Mouse (Mus musculus) left cerebral cortex, adult 9 months (tissue): ENCODE data around the gene Cyp3a13.
A peak's percentile ranks its signal among the peaks of the same experiment; 100 is the strongest.
"Not testable (repeated sequence)": the region's sequence is repeated elsewhere in the genome, so short reads cannot be mapped to it uniquely, and the experiment has no call there.

ENCODE experiments used
- DNase-seq, 2 experiments: peaks; one replicate each; pipeline ENCODE4 v3.0.0; 2022; ENCODE audit warnings: low spot score in 2 of 2

Gene Cyp3a13

DNA sequence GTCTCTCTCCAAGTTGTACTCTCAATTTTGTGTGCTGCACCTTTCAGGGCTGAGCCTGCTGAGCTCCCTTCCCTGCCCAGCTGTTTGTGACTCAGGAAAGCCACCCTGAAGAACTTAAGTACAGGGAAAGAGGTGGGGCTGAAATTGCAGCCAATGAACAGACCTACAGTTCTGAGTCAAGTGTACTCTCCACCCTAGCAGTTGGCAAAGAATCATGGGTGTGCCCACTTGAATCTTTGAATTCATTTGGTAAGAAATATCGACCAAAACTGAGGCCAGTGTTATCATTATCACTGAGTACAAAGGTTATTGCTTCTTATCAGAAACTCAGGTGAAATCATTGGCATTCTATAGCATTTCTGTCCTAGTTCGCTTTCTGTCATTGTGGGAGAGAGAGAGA, at the start of gene Cyp3a13:
TSS of gene Cyp3a13 (minus strand) at position 88 of the 400 bp plus-strand sequence.
- DNase-seq, result no peak

DNA sequence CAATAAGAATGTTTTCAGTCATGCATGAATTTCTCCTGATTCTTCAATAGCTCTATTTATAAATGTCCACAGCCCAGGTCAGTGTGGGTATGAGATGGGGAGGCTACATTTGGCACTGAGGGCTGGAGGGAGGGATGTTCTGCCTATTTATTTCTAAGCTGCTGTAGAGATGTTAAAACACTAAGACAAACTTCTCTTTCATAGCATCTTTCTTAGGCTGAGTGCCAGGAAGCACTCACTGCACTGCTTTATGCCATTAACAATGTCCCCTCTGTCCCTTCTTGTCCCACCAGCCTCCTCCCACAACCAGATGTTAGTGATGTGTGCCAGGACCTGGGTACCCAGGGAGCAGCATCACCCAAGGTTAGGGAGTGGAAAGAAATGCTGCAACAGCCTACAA, 45.1 kb upstream of the Cyp3a13 start:
- peak; percentile 48 to 53 for DNase-seq

DNA sequence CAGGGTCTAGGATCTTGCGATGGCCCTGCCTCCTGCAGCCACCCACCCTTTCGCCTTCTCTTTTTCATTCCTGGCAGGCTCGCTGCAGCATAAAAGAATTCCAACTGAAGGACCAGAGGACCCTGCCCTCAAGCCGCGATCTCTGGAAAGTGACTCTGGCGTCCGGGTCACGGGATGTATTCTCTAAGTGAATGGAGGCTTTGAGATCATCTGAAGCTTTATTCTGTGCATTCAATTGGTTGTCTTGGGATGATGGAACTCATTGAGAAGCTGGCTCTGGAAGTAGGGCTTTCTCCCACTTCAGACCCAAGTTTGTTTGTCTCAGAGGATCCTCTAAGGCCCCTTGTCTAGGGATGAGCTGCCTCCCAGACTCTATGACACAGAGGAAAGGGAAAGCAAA, 41.5 kb upstream of the Cyp3a13 start, which contains the start of gene Gjc3:
TSS of gene Gjc3 (minus strand) at position 154 of the 400 bp plus-strand sequence.
- DNase-seq, result peak in 1 of 2 experiments; percentile 13

DNA sequence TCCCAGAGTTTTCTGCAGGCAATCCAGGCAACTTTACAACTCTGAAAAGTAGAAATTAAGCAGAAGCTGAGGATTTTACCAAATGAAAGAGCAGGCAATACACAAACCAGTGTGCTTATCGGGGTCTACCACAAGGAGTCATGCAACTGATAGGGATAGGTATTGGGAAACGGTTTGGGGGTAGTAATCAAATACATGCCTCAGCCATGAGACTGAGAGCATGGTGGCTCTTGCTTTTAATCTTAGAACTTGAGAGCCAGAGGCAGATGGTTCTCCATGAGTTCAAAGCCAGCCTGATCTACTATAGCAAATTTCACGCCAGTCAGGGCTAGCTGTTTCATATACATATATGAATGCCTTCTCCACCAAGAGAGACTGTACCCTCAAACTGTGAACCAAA, 35.0 kb upstream of the Cyp3a13 start:
- no peak for DNase-seq

DNA sequence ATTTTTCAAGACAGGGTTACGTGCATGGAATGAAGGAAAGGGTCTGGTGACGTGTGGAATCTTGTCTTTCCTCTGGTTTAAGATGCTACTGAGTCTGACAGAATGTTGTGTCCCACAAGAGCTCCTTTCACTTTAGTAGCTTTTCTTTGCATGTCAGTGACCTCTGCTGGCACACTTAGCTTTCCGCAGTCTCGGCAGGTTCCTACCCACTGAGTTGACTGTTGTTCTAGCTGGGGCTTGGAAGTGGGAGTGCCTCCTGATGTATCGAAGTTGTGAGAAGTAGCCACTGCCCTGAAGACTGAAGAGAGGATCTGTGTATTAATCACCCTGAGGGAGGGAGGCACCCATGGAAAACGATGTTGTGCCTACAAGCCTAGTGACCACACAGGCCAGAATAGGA, 29.8 kb upstream of the Cyp3a13 start:
- peak in 1 of 2 experiments; percentile 25 for DNase-seq

DNA sequence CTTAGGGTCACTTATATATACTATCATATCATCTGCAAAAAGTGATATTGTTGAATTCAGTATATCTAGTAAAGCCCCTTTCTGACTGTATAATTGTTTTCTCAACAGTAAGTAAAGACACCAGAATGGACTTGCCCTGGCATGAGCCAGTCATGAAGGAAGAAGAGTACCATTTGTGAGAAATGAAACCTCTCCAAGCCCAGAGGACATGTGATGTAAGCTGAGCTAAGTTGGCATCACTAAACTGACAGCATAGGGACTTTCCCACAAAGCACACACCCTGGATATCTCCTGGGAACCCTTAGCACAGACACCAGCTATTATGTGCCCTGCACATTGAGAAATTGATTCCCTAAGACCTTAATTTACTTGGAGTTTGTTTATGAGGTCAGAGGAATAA, 25.9 kb upstream of the Cyp3a13 start:
- no peak for DNase-seq

DNA sequence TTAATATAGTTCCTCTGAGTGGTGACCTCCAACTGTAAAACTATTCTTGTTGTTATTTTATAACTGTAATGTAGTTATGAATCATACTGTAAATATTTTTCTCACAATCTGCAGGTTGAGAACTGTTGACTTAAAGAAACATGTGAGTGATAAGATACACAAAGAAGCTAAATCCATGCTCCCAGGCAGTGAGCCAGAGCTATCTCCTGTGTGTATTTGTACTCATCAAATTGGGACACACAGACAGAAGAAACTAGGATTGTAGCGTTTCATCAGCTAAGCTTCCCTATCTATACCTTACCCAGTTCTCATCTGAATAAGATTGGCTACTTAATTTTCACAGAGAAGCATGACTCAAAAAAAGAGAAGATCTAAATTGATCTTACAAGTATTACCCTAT, 21.7 kb upstream of the Cyp3a13 start:
- no peak for DNase-seq

DNA sequence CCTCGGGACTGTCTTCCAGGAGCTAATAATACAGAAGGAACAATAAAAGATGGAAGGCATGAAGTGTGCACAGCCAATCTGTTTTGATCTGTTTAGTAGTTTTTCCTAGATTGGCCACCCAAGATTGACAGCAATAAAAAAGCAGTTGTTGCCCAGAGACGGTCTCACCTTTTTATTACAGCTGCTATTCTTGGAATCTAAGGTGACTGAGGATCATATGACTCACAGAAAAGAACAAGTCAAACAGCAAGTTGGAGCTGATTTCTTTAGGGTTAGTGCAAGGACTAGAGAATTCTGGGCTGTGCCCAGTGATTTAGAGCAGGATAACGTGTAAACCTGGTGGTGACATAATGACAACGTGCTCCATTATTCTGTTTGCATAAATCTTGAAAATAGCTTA, 19.5 kb upstream of the Cyp3a13 start:
- DNase-seq, result no peak

DNA sequence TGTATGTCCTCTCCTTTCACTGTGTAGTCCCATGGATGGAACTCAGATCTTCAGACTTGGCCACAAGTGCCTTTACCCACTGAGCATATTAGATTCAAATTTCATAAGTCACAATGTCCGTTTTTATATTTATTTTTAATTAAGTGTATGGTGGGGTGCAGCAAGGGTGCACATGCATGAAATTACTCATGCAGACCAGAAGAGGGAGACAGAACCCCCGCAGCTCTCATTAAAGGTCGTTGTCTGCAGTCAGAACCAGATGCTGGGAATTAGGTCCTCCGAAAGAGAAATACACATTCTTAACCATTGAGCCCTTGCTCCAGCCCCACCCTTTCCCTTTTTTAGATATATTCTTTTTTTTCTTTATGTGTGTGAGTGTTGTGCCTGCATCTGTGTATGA, 15.8 kb upstream of the Cyp3a13 start:
- no peak for DNase-seq

DNA sequence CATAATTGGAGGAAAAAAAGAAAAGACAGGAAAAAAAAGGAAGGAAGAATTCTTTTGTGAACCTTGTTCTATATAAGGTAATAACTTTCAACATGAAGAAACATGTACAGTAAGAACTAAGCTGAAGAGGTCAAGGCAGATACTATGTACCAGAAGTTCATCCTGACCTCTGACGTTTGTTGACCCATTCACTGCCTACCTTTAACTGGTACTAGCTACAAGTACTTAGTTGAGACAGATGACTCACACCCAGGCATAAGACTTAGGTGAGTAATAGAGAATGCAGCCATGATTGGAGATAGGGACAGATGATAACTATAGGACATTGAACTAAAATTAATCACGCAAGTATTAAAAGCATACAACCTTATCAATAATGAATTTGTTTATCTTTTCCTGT, 15.1 kb upstream of the Cyp3a13 start:
- no peak for DNase-seq

DNA sequence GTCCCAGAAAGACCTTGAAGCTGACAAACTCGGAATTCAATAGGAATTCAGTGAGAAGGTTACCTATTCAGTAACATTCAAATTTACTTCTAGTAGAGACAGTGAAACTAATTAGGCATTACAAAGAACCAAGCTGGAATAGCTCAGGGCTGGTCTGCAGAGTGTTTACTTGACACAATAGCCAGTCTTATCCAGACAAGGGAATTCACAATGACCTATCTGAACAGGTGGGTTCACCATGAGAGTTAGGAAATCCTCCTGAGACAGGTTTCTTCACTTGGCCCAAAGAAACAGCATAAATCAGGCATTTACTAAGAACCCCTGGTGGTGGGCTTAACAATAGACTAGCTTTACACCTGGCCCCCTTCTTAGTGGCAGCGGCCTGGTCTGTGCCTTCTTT, 12.5 kb upstream of the Cyp3a13 start:
- not testable (repeated sequence) for DNase-seq

DNA sequence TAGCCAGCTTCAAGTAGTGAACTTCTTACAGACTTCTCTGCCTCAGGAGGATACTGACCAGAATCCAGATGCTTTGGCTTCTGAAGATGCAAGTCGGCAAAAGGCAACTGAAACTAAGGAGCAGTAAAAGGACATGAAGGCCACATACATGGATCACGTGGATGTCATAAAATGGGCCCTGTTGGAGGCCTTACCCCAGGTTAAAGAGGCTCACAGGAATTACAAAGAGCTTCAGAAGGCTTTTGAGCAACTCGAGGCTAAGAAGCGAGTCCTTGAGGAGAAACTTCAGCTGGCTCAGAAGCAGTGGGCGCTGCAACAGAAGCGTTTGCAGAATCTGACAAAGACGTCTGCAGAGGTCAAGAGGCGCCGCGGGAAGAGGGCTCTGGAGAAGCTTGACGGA, 7.0 kb upstream of the Cyp3a13 start:
- no peak for DNase-seq

DNA sequence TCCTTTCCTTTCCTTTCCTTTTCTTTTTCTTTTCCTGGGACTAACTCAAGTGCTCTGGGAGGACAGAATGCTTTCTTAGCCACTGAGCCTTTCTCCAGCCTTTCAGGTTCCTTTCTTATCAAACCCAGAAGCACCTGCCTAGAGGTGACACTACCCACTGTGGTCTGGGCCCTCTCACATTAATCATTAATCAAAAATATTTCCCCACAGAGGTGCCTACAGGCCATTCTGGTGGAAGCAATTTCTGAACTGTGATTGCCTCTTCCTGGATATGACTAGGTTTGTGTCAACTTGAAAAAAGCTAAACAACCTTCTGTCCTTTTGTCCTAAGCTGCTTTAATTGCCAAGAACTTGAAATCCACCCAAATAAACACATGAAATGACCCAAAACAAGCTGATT, 752 bp upstream of the Cyp3a13 start:
- DNase-seq, result no peak

DNA sequence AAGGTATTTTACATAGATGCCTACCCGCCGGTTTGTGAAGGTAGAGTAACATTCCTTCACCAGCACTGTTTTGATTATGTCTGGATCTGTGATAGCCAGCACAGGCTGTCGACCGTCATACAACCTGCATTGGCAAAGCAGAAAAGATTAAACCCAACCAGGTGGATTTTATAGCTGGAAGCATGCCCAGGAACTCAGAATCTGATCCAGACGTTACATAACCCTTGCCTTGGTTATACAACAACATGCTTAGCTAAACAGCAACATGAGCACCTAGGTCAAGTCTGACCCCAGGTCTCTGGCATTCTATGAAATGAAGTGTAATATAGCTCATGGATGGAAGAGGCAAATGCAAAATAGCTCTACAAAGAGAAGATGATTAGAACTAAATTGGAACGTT, 5.9 kb downstream of the Cyp3a13 start:
- no peak for DNase-seq

DNA sequence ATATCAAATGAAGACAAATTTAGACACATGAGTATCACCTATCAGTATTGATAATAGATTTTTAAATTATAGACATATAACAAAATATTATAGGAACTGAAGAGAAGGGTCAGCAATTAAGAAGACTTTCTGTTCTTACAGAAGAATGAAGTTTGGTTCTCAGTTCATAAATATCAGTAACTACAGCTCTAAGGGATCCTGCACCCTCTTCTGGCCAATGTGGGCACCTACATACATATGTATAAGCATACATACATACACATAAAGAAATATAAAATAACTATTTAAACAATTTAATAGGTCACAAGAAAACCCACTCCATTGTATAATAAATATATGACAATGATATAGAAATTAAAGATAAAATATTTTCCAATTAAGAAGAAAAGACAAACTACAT, 6.9 kb downstream of the Cyp3a13 start:
- DNase-seq, result no peak

DNA sequence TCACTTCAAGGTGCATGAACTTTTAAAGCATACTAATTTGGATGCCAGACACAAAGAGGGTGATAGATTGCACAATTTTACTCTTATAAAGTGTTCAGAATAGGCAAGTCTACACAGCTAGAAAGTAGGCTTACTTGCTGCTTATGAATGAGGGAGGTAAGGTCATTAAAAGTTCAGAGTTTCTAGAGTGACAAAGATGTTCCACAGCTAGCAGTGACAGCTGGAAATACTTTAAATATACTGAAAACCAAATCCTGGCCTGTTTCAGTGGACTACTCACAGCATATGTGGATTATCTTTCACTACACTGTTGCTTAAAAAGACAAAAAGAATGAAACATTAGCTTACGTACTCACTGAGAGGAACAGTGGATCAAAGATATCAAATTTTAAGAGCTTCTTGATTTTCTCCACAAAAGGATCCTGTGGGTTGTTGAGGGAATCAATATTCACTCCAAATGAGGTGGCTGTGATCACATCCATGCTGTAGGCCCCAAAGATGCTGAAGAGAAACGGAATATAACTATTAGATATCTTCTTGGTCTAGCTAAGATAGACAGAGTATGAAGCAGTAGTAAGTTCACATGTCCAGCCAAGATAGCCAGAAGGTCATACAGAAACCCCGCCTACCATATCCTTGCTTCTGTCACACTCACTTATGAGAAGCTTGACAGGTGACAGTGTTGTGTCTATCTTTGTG, 11.7 kb downstream of the Cyp3a13 start:
- DNase-seq, result no peak

DNA sequence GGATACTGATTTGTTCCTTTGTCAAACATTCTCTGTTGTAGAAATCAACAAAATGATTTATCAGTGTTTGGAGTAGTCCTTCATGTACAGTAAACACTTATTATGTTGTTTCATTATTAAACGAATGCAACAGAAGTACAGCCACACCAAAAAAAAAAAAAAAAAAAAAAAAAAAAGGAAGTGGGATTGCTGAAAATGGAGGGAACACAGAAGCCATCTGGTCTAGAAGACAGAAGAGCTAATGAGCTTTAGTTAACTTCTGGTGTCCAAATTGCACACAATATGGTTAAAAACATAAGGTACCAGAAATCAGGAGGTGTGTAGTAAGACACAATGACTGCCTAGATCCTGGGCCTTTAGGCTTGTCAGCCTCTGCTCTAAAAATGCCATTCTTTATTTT, 23.6 kb downstream of the Cyp3a13 start:
- DNase-seq, result no peak

DNA sequence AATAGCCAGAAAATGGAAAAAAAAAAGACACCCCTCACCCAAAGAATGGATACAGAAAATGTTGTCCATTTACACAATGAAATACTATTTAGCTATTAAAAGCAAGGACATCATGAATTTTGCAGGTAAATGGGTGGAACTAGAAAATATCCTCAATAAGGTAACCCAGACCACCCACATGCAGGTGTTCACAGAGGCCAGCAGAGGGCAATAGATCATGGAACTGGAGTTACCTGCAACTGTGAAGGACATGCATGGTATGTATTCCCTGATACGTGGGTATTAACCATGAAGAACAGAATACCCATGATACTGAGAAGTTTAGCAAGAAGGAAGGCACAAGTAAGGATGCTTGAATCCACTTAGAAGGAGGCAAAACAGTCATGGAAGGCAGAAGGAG, 28.5 kb downstream of the Cyp3a13 start:
- DNase-seq, result no peak

DNA sequence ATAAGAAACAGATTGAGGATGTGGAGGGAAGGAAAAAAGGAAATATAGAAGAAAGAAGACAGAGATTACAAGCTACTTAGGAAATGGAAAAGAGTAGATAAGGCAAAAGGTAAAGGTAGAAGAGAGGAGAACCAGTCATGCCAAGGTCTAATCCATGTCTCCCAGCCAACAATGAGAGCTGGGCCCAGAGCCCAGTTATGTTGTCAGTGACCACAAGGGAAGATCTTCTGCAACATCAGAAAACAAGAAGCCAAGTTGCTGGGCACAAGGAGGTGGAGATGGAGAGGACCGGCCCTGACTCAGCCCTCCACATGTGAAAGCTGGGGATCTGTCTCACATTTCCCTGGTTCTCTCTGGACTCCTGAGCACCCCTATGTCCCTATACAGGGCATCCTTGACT, 33.8 kb downstream of the Cyp3a13 start:
- no peak for DNase-seq

DNA sequence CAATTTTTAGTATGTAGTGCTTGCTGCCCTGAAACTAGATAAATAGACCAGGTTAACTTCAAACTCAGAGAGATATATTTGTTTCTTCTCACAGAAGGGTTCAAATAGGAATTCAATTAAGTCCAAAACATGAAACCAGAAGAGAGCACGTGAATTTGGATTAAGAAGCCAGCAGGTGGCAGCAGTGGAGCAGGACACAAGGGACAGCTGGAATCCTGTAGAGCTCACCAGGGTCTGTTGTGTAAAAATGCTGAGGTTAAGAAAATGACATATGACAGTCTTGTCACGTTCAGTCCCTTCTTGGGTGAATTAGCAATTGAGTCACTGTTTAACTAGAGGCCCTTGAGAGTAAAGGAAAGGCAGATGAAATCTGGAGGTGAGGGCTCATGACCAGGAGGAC, 35.5 kb downstream of the Cyp3a13 start:
- DNase-seq, result peak; percentile 7 to 56

DNA sequence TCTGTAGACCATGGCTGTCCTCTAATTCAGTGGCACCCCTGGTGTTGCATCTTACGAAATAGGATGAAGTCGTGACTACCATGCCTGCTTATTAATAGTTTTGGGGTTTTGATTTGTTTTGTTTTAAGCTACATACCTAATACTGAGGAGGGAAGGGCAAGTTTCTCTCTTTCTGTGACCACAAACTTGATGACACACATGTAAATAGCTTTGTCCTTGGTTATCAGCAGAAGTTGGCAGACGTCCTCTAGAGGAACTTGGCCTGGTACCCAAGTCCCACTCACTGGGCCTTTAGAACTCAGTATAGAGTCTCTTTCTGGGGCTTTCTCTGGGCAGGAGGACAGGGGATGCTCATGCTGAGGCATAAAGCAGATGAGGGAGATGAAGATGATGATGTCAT, 38.1 kb downstream of the Cyp3a13 start:
- no peak for DNase-seq

DNA sequence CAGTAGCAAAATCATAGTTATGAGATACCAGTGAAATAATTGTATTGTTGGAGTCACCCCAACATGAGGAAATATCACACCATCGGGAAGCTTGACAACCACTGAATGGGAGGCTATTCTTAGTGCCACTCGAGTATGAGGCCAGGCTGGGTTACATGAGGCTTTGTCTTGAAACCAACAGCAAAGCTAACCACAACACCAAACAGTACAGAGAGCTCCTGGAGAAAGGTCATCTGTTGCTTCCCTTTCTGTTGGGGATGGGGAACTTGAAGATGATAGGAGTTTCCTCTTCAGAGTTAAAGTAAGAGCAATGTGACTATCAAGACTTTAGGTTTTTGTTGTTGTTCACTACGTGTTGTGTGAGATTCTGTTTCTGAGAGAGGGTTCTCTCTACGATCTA, 38.5 kb downstream of the Cyp3a13 start:
- DNase-seq, result no peak

DNA sequence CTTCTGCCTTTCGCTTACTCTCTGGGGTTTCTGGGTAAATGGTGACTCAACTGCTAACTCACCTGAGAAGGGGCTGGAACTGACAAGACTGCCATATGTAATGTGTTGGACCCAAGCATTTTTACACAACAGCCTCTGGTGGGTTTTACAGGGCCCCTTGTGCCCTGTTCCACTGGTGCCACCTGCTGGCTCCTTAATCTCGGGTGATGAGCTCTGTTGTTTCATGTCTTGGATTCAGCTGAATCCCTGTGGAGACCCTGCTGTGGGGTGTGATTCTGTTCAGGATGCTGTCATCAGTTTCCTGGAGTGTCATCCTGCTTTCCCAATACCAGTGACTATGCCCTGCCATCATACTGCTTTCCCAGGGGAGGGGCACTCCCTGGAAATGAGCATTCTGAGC, 43.6 kb downstream of the Cyp3a13 start:
- DNase-seq, result no peak

DNA sequence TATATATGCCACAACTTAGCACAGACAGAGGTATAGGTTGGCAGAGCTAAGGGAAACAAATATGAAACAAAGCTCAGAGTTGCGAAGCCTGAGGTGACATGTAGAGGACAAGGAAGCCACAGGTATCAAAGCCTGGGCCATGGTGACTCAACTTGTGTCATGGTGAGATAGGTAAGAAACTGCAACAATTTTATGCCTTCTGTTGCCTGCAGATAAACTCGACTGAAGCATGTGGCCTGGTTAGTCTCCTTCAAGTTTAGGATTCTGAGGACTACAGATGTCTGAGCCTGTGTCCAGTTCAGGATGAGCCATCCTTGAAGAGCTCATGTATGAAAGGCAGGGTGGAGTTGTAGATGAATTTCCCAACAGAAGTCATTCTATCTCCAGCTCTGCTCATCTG, 46.4 kb downstream of the Cyp3a13 start:
- no peak for DNase-seq
